Mouse (Mus musculus) left cerebral cortex, postnatal 25 days (tissue): ENCODE measurements around the gene Sult2a2. TPM values are rescaled to one million over a fixed set of nuclear protein-coding genes. Genes with fewer than 3 reads are reported as not detected.
"Not testable (repeated sequence)": the region's sequence is repeated elsewhere in the genome, so short reads cannot be mapped to it uniquely, and the experiment has no call there.

Source experiments
- DNase-seq, 2 experiments: peaks; one replicate each; pipeline ENCODE4 v3.0.0; 2022; ENCODE audit warnings: low spot score in 2 of 2, mixed read lengths in 1 of 2
- intact Hi-C: fragments of 180-260 bp; cut with DNase I; formaldehyde crosslinking; loops from one replicate; pipeline ENCODE4 v1.15.1; 2025
- total RNA-seq, 2 experiments: library from RNA; stranded (reverse); gene quantifications; 2 replicates each; pipeline ENCODE4 v1.2.3; 2021

The Sult2a2 gene
- not detected for total RNA-seq

GRCm38 (mm10) chr7:13733205-13733604, at the start of gene Sult2a2:
TSS of gene Sult2a2 (plus strand) at chr7:13733505.
- intact Hi-C loops, result not testable (repeated sequence)

GRCm38 (mm10) chr7:13813913-13814312, 80.6 kb downstream of the Sult2a2 start:
- intact Hi-C loops, result no loop called here
- no peak for DNase-seq

More at GRCm38 (mm10) chr7:13733205-13733604, at the start of gene Sult2a2:
- DNase-seq, result not testable (repeated sequence)

Other genes starting within 250 kb of the Sult2a2 start
- not detected for gene Bsph2, start 162.4 kb upstream of the Sult2a2 start, total RNA-seq
- not detected for gene Sult2a5, start 109.5 kb upstream of the Sult2a2 start, total RNA-seq
- not detected for gene Sult2a1, start 103.9 kb downstream of the Sult2a2 start, total RNA-seq